Mouse (Mus musculus) liver, embryonic 14.5 days (tissue): ENCODE results near the gene Srpk1. TPM values are rescaled to one million over a fixed set of nuclear protein-coding genes. Genes with fewer than 3 reads are reported as not detected.
A peak's percentile ranks its signal among the peaks of the same experiment; 100 is the strongest.

ENCODE experiments used
- ATAC-seq: fragments of 200-750 bp; cut with Nextera tagmentation; 2 replicates; pipeline ENCODE4 v1.8.0; 2017; ENCODE audit warnings: moderate number of reproducible peaks, mild to moderate bottlenecking, moderate library complexity; ENCODE audit not compliant: insufficient read depth
- DNase-seq, 3 experiments: peaks; one replicate each; pipeline ENCODE4 v3.0.0-alpha.2; 2012 to 2013; ENCODE audit warnings: low read depth in 3 of 3, low spot score in 3 of 3
- H3K27ac ChIP-seq: fragments of 300-500 bp; sonication (generic); 2 replicates; pipeline ENCODE4 v1.5.1; 2014; ENCODE audit warnings: moderate library complexity, mild to moderate bottlenecking, control low read depth, inconsistent platforms
- H3K27me3 ChIP-seq: fragments of 300-500 bp; sonication (generic); 2 replicates; pipeline ENCODE4 v1.6.1; 2014; ENCODE audit warnings: mild to moderate bottlenecking, low read length, moderate library complexity; ENCODE audit not compliant: control insufficient read depth, insufficient read depth
- H3K36me3 ChIP-seq: fragments of 300-500 bp; sonication (generic); replicated peaks from 2 replicates; pipeline ENCODE4 v1.6.1; 2014; ENCODE audit warnings: low read depth; ENCODE audit not compliant: control insufficient read depth, insufficient read depth
- H3K4me1 ChIP-seq, 2 experiments: fragments of 200-500 bp in 1 of 2; fragments of 300-500 bp in 1 of 2; sonication (generic) in 1 of 2; replicated peaks; 2 replicates each; pipeline ENCODE4 v1.6.1; 2012 to 2014; ENCODE audit warnings: antibody characterized with exemption in 1 of 2, inconsistent platforms in 1 of 2, low read length in 1 of 2; ENCODE audit not compliant: control insufficient read depth in 2 of 2, insufficient read depth in 2 of 2
- H3K4me2 ChIP-seq: fragments of 300-500 bp; sonication (generic); 2 replicates; pipeline ENCODE4 v1.6.1; 2014; ENCODE audit warnings: low read depth, mild to moderate bottlenecking, control low read depth, moderate library complexity
- H3K4me3 ChIP-seq, 2 experiments: fragments of 200-500 bp in 1 of 2; fragments of 300-500 bp in 1 of 2; sonication (generic) in 1 of 2; 2 replicates each; pipeline ENCODE4 v1.5.1; 2012 to 2014; ENCODE audit warnings: low read depth in 2 of 2, low read length in 2 of 2, mild to moderate bottlenecking in 2 of 2, control low read depth in 1 of 2, inconsistent platforms in 1 of 2, moderate library complexity in 1 of 2; ENCODE audit not compliant: insufficient read depth in 1 of 2
- H3K9ac ChIP-seq: fragments of 300-500 bp; sonication (generic); replicated peaks from 2 replicates; pipeline ENCODE4 v1.6.1; 2014; ENCODE audit warnings: mild to moderate bottlenecking, control low read depth, moderate library complexity
- H3K9me3 ChIP-seq: fragments of 300-500 bp; sonication (generic); 2 replicates; pipeline ENCODE4 v1.6.1; 2016; ENCODE audit warnings: low read length, mixed read lengths; ENCODE audit not compliant: control insufficient read depth
- CTCF ChIP-seq: IDR thresholded peaks from 2 replicates; pipeline ENCODE4 v1.5.1; 2016; ENCODE audit warnings: antibody characterized with exemption, low read depth, control low read depth
- EP300 ChIP-seq: IDR thresholded peaks from 2 replicates; pipeline ENCODE4 v1.6.1; 2016; ENCODE audit warnings: antibody characterized with exemption, low read depth
- WGBS: fragments of 180-500 bp; shearing (Covaris S2); extraction: QIAGEN DNeasy Blood & Tissue Kit; methylation state at CpG from one replicate; pipeline ENCODE4 v1.1.7; 2014; ENCODE audit not compliant: insufficient replicate concordance; 5-methylcytosine and 5-hydroxymethylcytosine counted together
- polyA plus RNA-seq, 2 experiments: library from polyadenylated mRNA; depleted of rRNA in 1 of 2; stranded (reverse) in 1 of 2; unstranded in 1 of 2; fragments of >200 nt; fragmentation: Nextera tagmentation in 1 of 2; extraction: Ambion mirVana in 1 of 2; gene quantifications; 2 replicates each; pipeline versions ENCODE4 v1.2.1 to v1.2.3; 2012 to 2014

Srpk1 gene
- polyA plus RNA-seq, 2 experiments, result 12.9 to 40.8 TPM

GRCm38 (mm10) chr17:28586509-28586908, 36.0 kb downstream of the Srpk1 start:
- no peaks in the 10 kb centered on the region for H3K4me1 ChIP-seq
- ATAC-seq, result no peak
- no peak for TF ChIP-seq CTCF
- TF ChIP-seq EP300, result no peak
- H3K27ac ChIP-seq, result no peak overlapping the region
- no peak for DNase-seq
- no peaks in the 10 kb centered on the region for H3K27me3 ChIP-seq
- no peak overlapping the region for H3K4me2 ChIP-seq
- H3K9ac ChIP-seq, result no peak overlapping the region
- no peaks in the 10 kb centered on the region for H3K9me3 ChIP-seq
- no peak overlapping the region for H3K4me3 ChIP-seq
- 68% methylated on average over 3 of the region's 3 CpGs for WGBS
- peaks cover 19% of the 10 kb centered on the region for H3K36me3 ChIP-seq

DNA sequence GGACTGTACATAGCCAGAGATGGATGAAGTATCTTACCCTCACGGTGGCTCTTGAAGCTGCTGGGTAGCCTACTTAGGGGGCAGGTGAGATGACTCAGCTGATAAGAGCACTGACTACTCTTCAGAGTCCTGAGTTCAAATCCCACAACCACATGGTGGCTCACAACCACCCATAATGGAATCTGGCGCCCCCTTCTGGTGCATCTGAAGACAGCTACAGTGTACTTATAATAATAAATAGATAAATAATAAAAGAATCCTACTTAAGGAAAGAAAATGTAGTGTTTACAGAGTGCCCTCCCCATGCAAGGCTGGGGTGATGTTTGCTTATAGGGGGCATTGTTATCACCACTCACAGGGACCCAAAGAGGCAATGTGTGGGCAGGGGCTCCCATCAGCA, 41.5 kb downstream of the Srpk1 start:
- TF ChIP-seq CTCF (peak; percentile 31; the same call in 1 of the 2 replicates), EP300 (no peak)
- no peak for DNase-seq
- no peaks in the 10 kb centered on the region for H3K4me1 ChIP-seq
- H3K27me3 ChIP-seq, result no peaks in the 10 kb centered on the region
- no peaks in the 10 kb centered on the region for H3K36me3 ChIP-seq
- 43% methylated on average over 2 of the region's 2 CpGs for WGBS
- no peaks in the 10 kb centered on the region for H3K9me3 ChIP-seq
- H3K4me3 ChIP-seq, result no peak overlapping the region
- ATAC-seq, result no peak
- no peak overlapping the region for H3K4me2 ChIP-seq
- no peak overlapping the region for H3K9ac ChIP-seq
- H3K27ac ChIP-seq, result no peak overlapping the region

DNA sequence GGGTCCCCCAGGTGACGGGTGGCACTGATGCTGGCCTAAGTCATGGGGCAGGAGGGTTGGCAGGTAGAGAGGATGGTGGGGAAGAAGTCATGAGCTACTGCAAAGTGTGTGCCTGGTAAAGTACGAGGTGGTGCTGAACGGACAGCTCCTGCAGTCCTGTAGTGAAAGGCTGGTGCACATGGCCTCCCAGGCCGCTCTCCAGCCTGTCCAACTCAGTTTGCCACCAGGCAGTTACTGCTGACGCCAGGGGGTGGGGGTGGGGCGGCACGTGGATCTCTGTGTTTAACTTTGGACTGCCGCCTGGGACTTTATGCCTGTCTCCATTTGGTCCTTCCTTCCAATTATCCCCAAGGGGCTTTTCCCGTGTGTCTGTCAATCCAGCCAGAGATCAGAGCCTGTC, 42.1 kb downstream of the Srpk1 start:
- H3K9ac ChIP-seq, result no peak overlapping the region
- WGBS, result 5% methylated on average over 9 of the region's 9 CpGs
- TF ChIP-seq EP300, result no peak
- TF ChIP-seq CTCF, result no peak
- H3K4me3 ChIP-seq, result no peak overlapping the region
- H3K4me1 ChIP-seq, result no peaks in the 10 kb centered on the region
- no peaks in the 10 kb centered on the region for H3K9me3 ChIP-seq
- no peaks in the 10 kb centered on the region for H3K27me3 ChIP-seq
- no peaks in the 10 kb centered on the region for H3K36me3 ChIP-seq
- DNase-seq (peak; percentile 31 to 55 (median 44)), ATAC-seq (no peak)
- no peak overlapping the region for H3K27ac ChIP-seq
- H3K4me2 ChIP-seq, result no peak overlapping the region

DNA sequence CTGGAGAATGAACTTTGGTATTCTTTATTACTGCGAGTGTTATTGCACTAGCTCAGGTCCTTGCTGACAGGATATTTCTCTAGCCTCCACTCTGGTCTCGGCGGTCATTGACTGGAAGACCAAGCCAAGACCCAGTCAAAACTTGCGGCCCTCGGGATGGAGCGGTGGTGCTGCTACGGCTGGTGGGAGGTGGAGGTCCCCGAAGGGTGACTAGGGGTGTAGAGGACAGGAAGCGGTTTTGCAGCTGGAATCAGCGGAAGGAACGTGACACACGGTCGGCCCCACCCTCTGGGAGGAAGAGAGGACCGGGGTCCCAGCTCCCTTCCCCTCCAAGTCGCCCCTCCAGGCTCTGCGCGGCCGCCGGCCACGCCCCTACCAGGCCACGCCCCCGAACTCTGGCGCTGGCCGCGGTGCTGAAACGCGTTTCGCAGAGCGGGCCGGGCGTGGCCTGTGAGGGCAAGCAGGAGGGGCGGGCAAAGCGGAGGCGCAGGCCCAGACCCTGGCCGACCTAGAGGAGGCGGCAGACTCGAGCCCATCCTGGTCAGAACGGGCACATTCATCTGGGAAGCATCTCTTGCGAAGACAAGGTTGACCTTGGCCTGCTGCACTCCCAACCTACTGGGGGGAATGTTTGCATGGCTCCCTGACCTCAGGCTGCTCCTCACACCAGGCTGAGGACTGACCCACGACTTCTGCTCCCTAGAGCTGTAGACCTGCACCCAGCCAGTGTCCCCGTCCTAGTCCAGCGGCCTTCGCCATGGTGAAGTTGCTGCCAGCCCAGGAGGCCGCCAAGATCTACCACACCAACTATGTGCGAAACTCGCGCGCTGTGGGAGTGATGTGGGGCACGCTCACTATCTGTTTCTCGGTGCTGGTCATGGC, 47.0 kb downstream of the Srpk1 start, which contains the start of gene Lhfpl5:
Gene Lhfpl5, plus strand, starts transcription at position 398 of the 882 bp plus-strand sequence.
- 13% methylated on average over 49 of the region's 50 CpGs for WGBS
- peak within 1 kb of the TSS; percentile 21; the same call in 1 of the 2 replicates for H3K4me2 ChIP-seq
- DNase-seq (peak in 1 of 3 experiments; percentile 11), ATAC-seq (peak; percentile 26; the same call in 1 of the 2 replicates)
- no peak for TF ChIP-seq CTCF
- no peaks in the 10 kb centered on the region for H3K27me3 ChIP-seq
- 0 out of 4 replicates have a peak, but pooled peaks cover 0 to 2% of the 10 kb centered on the region in 2 experiments for H3K4me1 ChIP-seq
- H3K9me3 ChIP-seq, result no peaks in the 10 kb centered on the region
- no peak within 1 kb of the TSS for H3K9ac ChIP-seq
- no peak within 1 kb of the TSS for H3K27ac ChIP-seq
- no peak within 1 kb of the TSS for H3K4me3 ChIP-seq
- no peaks in the 10 kb centered on the region for H3K36me3 ChIP-seq

DNA sequence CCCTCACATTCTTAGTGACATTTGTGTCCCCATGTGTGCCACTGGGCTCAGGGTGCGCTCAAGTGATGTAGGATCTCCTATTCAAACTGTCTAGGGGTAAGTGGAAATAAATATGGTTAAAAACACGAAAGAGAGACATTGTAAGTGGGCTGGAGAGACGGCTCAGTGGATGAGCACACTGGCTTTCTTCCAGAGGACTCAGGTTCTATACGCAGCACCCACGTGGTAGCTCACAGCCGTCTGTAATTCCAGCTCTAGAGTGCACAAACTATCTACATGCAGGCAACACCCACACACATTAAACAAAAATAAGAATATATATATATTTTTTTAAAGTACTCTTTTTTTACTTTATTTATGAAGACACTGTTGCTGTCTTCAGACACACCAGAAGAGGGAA, 49.6 kb downstream of the Srpk1 start:
- H3K9me3 ChIP-seq, result no peaks in the 10 kb centered on the region
- H3K27ac ChIP-seq, result no peak overlapping the region
- no peak overlapping the region for H3K9ac ChIP-seq
- H3K27me3 ChIP-seq, result no peaks in the 10 kb centered on the region
- no peak overlapping the region for H3K4me2 ChIP-seq
- no peak overlapping the region for H3K4me3 ChIP-seq
- TF ChIP-seq CTCF (no peak), EP300 (no peak)
- DNase-seq (no peak), ATAC-seq (no peak)
- no peaks in the 10 kb centered on the region for H3K36me3 ChIP-seq
- 0 out of 4 replicates have a peak, but pooled peaks cover 0 to 2% of the 10 kb centered on the region in 2 experiments for H3K4me1 ChIP-seq
- WGBS, result 63% methylated on average over 6 of the region's 6 CpGs
